Mouse (Mus musculus) adrenal gland, adult 8-10 months (tissue): ENCODE data around the gene Serp2. TPM values are rescaled to one million over a fixed set of nuclear protein-coding genes. Genes with fewer than 3 reads are reported as not detected.

ENCODE experiments used
- DNase-seq: peaks from one replicate; pipeline ENCODE4 v3.0.0; 2022
- total RNA-seq, 4 experiments: library from RNA; stranded (reverse); gene quantifications; 2 replicates each; pipeline ENCODE4 v1.2.4; 2022

Serp2 gene
- total RNA-seq, 4 experiments from 2014 or later = 4.5 to 10.0 (median 6.7) TPM

- DNase-seq = no peak
Observed at GRCm38 (mm10) chr14:76497187-76497586, 59.5 kb downstream of the Serp2 start.

GRCm38 (mm10) chr14:76495022-76495421, 61.7 kb downstream of the Serp2 start:
- no peak for DNase-seq

DNA sequence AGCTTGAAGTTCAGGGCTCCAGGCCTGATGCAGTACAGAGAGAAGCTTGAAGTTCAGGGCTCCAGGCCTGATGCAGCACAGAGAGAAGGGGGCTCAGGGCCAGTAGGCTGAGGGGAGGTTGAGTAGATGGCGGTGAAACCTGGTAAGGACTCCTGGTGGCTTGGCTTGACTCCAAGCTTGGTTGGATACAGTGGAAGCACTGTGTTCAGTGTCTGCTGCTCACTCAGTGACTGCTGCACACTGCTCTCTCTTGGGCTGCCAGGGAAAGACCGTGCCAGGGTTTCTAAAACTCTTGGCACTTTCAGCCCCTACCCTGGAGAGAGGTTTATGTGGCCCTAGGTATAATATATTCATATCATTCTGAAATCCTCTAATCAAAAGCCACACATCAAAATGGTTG, 67.6 kb downstream of the Serp2 start:
- no peak for DNase-seq

DNA sequence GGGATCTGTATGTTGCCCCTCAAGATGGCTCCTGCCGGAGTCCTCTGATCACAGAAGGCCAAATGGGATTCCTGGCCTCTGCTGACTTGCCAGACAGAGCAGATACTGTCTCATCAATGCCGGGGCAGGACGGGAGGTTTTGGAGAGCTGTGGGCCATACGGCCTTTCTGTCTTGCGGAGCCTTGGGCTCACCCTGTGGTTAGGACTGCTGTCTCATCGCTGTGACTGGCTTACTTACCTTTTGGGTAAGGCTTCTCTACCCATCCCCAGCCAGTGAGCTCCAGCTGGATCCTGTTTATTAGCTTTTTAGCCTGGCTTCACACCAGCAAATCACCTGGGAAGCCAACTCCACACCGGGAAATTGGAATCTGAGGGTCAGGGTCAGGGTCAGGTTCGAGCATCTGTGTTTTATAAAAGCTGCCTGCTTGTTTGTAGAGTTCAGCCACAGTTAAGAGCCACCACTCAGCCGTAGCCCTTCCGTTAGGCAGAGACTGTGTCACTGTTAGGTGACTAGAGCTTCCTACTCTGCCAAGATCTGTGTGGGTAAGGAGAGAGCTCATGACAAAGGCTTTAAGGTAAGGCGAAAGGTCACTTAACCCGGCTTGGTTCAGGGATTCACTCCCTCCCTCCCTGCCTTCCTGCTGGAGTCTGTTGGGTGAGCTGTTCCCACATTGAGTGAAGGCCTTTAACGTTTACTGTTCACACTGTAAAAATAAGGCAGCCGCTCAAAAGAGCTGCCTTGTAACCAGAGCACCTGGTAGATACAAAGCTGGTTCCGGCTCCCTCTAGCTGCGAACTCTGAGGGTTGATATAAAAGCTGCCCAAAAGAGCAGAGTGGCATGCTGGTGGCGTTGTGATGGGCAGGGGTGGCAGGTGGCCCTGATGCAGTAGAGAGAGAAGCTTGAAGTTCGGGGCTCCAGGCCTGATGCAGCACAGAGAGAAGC, 68.3 kb downstream of the Serp2 start:
- no peak for DNase-seq

GRCm38 (mm10) chr14:76487609-76488008, 69.1 kb downstream of the Serp2 start:
- no peak for DNase-seq

DNA sequence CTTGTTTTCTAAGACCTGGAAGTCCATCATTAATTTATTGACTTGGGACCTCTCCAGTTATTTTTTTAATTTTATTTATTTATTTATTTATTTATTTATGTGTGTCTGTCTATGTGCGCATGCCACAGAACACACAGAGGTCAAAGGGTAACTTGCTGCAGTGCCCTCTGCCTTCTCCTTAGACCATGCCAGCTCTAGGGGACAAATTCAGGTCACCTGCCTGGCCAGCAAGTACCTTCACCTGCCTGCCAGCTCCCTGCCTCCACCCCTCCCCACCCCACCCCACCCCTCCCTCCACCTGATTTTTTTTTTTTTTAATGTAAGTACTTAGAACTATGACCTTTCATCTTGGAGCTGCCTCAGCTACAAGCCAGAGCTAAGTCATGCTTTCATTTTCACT, 73.0 kb downstream of the Serp2 start:
- DNase-seq = no peak

Other genes starting within 250 kb of the Serp2 start
- gene Tsc22d1, start 141.9 kb downstream of the Serp2 start, total RNA-seq = 1,000 to 10,000 TPM; 1,539 to 2,602 (median 2,356) TPM